Mouse (Mus musculus) embryonic fibroblast, embryonic 13.5 days (primary cell): ENCODE results near the gene Itga4.

Experiments
- CTCF ChIP-seq: IDR thresholded peaks from 2 replicates; pipeline ENCODE4 v1.5.1; 2011; ENCODE audit warnings: mild to moderate bottlenecking, control low read depth, low read length, moderate library complexity, borderline replicate concordance; ENCODE audit not compliant: insufficient read depth
- POLR2A ChIP-seq: IDR thresholded peaks from 2 replicates; pipeline ENCODE4 v1.6.1; 2011; ENCODE audit warnings: low read depth, mild to moderate bottlenecking, control low read depth, low read length, moderate library complexity

- TF ChIP-seq POLR2A: no peak
- no peak for TF ChIP-seq CTCF
Observed at GRCm38 (mm10) chr2:79369905-79370304, 114.7 kb downstream of the Itga4 start.
